Mouse (Mus musculus) fat pad, adult 2 months (tissue): ENCODE results near the gene Abracl.
A peak's percentile ranks its signal among the peaks of the same experiment; 100 is the strongest.

ENCODE experiments used
- DNase-seq: peaks from one replicate; pipeline ENCODE4 v3.0.0-alpha.2; 2011; ENCODE audit warnings: low read depth, low spot score; ENCODE audit errors: extremely low read depth

Gene Abracl

DNA sequence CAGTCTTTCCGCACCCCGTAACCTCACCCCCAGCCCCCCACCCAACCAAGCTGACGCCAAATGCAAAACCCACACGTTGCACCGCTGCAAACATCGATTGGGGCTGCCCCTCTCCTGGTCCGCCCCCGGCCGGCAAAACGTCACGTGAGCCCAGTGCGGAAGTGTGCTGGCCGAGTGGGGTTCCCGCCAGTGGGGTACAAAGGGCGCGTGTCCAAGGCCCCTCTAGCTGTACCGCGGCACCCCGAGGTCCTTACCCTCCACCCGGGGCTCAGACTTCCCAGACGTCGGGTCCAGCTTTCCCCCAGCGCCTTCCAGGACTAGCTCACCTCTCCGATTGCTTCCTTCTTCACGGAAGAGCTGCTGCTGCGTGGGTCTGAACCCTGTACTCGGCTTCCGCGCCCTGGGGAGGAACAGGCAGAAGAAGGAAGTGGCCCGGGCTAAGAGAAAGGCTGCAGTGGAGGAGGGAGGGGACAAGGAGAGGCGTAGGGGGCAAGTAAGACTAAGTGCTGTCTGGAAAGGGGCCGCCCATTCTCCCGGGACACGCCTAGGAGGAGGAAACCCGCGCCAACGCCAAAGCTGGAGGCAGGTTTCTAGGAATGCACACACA lies at the start of gene Abracl:
TSS of gene Abracl (minus strand) at position 548 of the 607 bp plus-strand sequence.
- peak; percentile 42 for DNase-seq

DNA sequence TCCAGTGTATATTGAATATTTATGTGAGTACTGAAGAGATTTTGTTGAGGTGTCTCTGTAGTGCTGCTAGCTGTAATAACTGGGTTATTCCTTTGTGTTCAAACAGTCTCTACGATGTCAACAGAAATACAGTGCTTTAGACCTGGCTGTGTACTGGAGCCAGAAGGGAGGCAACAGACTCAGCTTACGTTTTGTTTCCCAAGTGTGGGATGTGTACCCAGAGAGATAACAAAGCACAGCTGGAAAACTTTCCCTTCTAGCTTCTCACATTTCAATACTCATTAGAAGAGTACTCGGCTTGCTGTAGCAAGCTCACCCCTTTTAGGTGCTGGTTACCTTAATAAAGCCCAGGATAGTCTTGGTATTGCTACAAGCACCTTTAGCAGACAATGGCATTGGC lies 49.8 kb upstream of the Abracl start:
- no peak for DNase-seq

DNA sequence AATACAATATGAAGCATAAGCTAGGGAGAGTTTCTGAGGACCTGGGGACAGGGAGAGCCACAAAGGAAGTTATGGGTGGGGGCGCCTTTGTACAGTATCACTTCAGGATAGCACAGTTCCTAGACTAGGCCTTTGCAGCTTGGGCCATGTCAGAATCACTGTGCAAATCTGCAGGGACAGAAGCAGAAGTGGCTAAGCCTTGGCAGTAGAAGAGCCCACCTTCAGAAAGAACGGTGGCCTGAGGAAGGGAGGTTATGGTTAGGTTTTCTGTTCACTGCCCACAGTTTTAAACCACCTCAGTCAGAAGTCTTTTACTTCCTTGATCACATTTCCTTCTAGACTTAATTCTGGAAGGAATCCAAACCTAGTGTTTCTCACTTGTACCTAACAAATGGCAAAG lies 47.5 kb upstream of the Abracl start:
- DNase-seq: no peak

DNA sequence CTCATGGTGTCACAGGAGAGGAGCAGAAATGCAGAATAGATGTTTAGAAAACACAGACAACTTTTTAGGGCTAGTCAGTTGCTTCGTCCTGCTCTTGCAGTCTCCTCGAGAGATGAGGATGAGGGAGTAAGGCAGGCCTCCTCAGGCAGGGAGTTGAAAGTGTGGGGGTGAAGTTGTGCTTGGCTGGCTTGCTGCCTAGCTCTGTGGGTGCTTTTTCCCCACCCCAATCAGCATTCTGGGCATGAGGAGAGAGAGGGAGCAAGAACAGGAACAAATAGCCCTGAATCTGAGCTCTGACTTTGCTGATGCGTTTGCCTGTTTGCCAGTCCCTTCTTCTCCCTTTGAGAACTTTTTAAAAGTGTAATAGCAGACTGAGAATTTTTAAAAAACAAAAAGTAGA lies 47.1 kb upstream of the Abracl start:
- DNase-seq: no peak

DNA sequence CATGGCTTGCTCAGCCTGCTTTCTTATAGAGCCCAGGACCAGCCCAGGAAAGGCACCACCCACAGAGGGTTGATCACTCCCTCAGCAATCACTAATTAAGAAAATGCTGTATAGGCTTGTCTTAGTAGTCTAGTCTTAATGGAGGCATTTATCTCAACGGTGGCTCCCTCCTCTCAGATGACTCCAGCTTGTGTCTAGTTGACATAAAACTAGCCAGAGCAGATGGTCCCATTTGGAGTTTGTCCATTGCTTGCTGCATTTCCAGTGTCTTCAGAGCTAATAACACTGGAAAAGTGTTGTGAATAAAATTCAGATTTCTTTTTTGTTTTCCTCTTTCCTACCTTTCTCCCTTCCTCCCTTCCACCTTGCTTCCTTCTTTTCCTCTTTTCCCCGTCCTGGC lies 46.5 kb upstream of the Abracl start:
- no peak for DNase-seq

DNA sequence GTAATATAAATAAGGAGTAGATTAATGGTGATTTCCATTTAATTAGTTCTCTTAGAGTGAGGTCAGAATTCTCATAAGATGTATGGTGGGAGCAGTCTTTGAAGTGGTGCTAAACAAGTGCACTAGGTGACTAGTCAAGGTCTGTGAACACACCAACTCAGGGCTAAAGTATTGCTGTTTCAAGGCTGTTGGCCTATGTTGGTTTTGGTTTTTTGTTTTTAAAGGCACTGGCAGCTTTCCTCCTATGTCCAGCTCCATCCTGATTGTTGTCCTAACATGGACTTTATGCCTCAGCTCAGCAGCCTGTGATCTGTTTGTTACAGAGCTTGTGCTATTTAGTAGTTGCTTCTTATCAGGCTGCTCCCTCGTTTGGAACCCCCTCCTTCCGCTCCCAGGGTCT lies 45.8 kb upstream of the Abracl start:
- DNase-seq: no peak

DNA sequence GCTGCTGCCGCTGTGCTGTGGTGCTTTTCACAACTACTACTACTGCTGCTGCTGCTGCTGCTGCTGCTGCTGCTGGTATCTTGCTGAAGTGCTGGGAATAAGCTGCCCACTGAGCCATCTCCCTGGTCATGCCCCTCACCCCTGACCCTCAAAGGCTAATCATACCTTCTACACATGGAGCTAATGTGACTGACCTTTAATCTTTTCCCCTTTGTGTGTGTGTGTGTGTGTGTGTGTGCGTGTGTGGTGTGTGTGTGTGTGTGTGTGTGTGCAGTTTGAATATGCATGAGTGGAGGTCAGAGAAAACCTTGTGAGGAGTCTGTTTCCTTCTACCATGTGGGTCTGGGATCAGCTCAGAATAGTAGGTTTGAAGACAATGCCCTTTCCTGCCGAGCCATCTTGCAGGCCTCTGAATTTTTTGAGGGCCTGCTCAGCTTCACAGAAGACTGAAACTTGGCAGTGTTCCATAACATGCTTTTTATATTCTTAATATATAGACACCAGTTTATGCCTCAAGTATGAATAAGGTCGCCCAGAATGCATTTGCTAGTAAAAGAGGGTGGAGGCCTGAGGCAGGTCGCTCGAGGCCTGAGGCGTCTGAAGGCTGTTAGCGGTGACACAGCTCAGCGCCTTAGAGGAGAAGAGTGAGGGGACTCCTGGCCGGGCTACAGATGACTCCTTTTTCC lies 44.8 kb upstream of the Abracl start:
- no peak for DNase-seq

DNA sequence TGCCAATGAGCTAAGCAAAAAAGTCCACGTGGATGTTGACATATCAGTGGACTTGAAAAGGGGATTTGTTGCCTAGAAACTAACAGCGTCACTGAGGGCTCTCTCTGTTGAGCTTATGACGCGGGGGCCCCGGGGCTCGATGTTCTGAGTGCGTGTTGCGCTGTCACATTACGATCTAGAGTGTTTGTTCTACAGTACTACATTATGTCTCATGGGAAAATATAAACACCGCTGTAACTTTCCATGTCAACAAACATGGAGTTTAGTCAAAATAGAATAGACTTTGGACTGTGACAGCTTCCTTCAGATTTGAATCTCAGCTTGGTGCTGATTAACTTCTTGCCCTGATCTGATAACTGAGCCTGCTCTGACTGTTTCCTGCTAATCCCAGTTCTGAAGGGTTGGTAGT lies 42.9 kb upstream of the Abracl start:
- no peak for DNase-seq

DNA sequence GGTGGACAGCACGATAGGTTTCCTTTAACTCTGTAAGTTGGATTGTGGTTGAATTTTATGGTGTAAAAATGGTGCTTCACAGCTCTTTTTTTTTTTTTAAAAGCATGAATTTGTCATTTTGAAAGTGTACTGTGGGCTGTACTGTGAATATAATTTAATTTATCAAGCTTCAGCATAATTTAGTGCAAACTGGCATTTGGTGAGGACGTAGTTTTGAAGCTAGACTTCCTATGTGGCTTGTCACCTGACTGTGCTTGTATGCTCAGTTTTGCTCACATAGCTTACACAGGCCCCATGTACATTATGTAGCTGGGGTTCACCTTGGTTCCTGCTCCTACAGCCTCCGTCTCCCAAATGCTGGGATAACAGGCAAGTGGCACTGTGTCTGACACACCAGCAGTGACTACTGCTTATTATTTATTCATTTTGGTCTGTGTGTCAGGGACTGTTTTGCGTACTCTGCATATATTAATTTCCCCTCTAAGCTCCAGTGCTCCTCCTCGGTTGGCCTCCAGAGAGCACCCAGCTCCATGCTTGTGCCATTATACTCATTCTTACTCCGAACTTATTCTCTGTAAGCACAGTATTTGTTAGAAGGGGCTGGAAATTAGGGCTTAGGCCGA lies 41.6 kb upstream of the Abracl start:
- DNase-seq: no peak

DNA sequence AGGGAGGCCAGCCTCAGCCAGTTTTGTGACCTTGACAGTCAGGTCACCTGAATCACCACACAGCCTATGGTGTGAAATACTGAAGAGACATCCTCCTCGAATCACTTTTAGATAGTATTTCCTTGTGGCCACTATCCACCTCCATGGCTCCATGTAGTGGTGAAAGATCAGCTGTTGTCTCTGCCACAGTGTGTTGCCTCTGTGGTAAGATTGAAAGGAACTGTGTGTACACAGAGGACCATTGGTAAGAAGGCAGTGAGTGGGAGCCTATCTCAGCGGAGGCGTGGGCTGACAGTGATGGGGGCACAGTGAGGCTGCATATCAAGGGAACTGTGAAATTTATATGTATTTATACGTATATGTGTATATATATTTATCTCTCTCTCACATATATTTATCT lies 38.4 kb upstream of the Abracl start:
- DNase-seq: no peak

DNA sequence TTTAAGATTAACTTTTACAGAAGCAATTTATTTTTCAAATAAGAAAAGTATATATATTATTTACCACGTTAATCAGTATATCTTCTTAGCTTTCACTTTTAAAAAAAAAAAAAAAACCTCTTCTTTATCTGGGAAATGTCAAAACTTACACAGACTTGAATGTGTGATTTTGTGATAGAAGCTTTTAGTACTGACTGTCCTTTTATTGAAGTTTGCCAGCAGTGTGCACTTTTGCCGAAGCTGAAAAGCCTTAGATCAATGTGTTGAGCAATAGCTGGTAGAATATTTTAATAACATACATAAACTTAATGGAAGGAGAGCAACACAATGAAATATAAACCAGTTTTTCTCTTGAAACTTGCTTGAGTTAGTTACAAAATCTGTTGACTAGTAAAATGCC lies 37.7 kb upstream of the Abracl start:
- no peak for DNase-seq

DNA sequence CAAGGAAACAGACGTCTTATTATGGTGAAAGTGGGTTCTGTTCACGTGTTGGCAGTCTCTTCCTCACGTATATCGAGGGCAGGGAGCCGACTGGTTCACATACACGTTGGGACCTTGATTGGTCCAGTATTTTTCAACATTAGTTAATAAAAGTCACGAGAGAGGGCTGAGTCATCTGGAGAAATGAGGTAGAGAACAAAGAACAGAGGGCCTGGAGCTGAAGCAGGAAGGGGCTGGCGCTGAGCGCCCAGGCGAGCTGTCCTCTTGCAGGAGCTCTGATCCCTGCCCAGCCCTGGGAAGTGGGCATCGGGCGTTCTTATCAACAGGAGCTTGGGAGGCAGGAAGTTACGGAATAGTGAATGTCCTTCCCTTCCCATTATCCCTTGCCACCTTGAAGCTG lies 36.7 kb upstream of the Abracl start:
- no peak for DNase-seq

DNA sequence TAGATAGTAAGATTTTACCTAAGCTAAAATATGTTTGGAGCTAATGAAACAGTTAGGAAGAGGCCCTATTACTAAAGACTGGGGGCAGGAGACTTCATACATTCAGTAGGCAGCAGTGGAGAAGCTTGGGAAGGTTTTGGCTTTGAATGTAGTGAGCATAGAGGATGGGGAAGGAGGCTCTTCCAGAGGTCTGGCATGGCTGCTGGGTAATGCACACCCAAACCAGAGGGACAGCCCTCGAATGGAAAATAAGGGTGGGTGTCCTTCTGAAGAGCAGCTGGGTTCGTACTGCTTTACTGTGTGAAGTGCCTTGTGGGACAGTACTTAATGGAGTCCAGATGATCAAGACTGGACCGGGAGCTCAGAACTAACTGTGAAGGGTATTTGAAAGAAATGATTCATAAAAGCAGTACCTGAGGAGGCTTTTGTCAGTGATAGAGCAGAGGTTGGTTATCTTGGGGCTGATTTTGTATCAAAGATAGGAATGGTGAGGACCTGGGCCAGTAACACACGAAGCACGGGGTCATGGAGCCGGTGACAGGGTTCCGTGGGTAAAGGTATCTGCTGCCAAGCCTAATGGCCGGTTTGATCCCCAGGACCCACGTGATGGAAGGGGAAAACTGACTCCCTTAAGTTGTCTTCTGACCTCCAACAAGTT lies 35.7 kb upstream of the Abracl start:
- no peak for DNase-seq

DNA sequence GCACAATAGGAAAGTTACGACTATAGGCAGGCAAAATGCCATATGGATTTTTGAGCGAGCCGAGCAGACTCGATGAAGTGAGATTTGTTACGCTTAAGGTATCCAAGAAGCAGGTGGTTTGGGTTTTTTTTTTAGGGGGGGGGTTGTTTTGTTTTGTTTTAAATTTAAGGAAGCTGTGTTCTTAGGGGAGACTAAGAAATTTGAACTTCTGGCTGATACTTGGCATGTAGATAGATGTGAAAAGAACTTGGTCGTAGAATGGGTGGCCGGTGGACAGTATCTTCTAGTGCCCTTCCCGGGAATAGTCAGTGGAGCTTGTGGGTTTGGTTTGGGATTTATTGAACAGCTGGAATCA lies 33.3 kb upstream of the Abracl start:
- no peak for DNase-seq

DNA sequence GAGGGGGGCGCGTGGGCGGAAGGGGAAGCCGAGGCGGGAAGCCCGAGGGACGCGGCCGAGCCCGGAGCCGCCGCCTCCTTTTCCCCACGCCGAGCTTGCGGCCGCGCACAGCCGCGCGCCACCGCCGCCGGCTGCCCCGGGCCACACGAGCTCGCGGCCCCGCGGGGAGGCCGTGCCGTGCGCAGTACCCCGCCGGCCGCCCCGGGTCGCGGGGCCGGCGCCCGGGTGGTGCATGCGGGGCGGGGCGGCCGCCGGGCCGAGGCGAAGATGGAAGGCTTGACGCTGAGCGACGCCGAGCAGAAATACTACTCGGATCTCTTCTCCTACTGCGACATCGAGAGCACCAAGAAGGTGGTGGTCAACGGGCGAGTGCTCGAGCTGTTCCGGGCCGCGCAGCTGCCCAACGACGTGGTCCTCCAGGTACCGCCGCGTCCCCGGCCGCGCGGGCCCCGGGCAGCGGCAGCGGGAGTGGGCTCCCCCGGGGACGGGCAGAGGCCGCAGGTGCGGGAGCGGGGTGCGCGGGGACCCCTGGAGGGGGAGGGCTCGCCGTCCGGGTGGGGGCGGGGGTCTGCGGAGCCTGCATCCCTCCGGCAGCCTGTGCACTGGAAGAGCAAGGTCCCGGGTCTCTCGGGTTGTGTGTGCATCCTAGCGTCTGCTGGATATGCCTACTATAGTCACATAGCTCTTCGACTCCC lies 32.8 kb upstream of the Abracl start, which contains the start of gene Reps1:
TSS of gene Reps1 (plus strand) at position 166 of the 695 bp plus-strand sequence.
- no peak for DNase-seq

DNA sequence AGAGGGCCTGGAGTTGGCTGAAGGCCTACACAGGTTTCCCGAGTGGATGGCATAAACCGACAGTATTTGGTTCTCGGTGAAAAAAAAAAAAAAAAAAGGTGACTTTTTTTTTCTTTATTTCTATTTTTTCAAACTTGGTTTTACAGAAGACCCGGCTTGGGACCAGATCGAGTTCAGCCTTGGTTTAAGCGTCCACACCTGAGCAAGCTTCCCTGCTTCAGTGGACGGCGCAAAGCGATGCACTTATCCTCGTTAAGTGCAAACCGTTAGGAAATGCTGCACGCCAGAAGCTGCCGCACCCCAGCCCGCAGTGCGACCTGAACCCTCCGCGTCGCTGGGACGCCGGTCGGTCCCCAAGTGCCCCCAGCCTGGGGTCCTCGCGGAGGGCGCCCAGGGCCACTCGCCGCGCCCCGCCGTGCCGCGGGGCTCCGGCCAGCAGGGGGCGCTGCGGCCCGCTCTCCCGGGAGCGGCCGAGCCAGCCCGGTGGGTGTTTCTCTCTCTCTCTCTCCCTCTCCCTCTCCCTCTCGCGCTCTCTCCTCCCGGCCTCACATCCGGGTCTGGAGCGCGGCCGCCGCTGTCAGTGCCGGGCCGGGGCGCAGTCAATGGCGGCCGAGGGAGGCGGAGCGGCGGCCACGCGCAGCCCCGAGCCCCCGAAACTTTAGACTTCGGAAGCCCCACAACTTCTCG lies 32.1 kb upstream of the Abracl start:
- DNase-seq: no peak

DNA sequence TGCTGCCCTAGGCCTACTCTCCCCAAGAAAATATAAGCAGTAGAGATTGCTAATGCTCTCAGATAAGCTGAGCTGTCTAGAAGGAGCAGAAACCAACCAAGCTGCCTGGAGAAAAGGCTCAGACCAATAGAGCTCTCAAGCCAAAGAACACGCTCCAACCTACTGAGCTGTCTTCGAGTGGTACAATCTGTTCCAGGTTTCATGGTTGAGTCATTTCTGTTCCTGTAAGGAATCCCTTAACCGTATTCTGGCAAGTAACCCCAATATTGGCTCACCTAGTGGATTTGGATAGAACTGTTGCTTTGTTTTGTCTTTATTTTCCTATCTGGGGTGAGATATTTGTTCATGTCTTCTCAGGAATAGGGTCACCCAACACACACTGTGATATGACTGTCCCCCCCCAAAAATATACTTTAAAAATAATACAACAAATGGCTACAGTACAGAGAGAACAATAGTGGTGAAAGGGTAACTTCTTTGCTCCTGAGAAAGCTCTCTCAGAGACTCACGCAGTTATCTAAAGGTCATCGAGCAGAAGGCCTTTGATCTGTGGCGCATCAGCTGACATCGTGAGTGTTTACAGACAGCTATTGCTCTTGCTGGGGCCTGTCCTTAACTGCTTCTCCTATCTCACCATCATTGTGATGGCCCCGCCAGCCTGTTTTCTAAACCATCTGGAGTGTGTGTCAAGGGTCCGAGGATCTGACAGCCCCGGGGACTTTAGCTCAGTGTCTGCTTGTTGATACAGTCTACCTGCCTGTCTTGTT lies 24.5 kb upstream of the Abracl start:
- DNase-seq: peak; percentile 70

DNA sequence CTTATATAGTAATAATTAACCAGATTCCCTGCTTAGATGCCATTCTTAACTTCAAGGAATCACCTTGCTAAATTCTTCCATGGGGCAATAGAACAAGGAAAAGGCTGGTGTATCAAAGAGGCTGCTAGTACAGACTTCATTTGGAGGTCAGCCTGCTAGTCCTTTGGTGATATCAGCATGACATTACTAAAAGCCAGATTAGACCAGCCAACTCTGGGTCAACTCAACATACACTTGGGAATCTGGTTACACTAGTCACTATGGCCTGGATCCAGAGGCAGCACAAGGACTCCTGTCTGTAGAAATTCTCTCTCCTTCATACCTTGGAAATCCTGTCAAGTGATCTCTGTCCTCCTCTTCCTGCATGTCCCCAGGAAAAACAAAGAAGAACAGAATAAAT lies 23.3 kb upstream of the Abracl start:
- no peak for DNase-seq

DNA sequence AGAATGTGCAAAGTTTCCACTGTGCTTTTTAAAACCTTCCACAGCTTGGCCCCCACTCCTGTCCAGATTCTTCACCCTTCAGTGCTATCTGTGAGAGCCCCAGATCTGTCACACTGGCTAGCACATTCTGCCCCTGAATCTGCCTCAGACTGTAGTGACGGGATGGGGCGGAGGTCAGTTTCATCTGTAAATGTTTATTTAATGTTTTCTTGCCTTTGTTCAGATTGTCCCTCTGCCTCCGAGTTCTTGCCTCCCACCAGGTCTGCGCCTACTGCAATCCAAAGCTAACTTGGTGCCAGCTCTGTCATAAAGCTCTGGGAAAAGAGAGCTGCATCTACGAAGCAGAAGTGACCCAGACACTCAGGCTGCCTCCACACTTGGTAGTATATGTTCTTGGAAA lies 13.8 kb upstream of the Abracl start:
- DNase-seq: no peak

DNA sequence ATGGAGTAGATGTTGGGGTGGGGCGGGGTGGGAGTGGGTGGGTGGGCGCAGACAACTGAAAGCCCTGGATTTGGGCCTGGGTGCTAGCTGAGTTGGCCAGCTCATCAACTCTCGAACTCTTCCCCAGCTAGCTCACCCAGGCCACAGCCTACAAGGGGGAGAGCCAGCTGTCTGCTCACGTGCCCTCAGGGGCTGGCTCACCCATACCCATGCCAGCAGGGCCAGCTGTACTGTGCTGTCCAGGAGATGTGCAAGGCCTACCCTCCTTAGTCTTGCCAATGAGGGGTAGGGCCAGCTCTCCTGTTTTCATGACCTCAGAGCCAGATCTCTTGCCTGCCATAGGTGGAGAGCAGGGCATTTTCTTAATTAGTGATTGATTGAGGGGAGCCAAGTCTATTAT lies 11.3 kb upstream of the Abracl start:
- no peak for DNase-seq
